Mouse (Mus musculus): ENCODE results near the gene 4930523C07Rik. TPM values are rescaled to one million over a fixed set of nuclear protein-coding genes. Genes with fewer than 3 reads are reported as not detected.

Gene 4930523C07Rik
- 40.1 and 47.9 TPM in 2 replicates for polyA plus RNA-seq (2012; ENCODE audit: low replicate concordance)

GRCm38 (mm10) chr1:160044237-160045021 lies at the start of gene 4930523C07Rik:
4930523C07Rik (plus strand) TSS chr1:160044382.

Other genes with a start within 250 kb of the 4930523C07Rik start
- gene Tnn, start 109.2 kb downstream of the 4930523C07Rik start, polyA plus RNA-seq (2012; ENCODE audit: low replicate concordance), result 0.03 TPM in 1 of 2 replicates, not detected in the other
- 2.8 and 3.4 TPM in 2 replicates for gene Mrps14, start 150.8 kb downstream of the 4930523C07Rik start, polyA plus RNA-seq (2012; ENCODE audit: low replicate concordance)
- gene Cacybp, start 168.5 kb downstream of the 4930523C07Rik start, polyA plus RNA-seq (2012; ENCODE audit: low replicate concordance), result 32.2 and 33.9 TPM in 2 replicates